Mouse (Mus musculus): ENCODE measurements around the gene Olfr1280. TPM values are rescaled to one million over a fixed set of nuclear protein-coding genes. Genes with fewer than 3 reads are reported as not detected.
"Not testable (repeated sequence)": the region's sequence is repeated elsewhere in the genome, so short reads cannot be mapped to it uniquely, and the experiment has no call there.

Gene Olfr1280
- not detected in 2 replicates for polyA plus RNA-seq (2014; fragmentation: Nextera tagmentation; extraction: Ambion mirVana)

DNA sequence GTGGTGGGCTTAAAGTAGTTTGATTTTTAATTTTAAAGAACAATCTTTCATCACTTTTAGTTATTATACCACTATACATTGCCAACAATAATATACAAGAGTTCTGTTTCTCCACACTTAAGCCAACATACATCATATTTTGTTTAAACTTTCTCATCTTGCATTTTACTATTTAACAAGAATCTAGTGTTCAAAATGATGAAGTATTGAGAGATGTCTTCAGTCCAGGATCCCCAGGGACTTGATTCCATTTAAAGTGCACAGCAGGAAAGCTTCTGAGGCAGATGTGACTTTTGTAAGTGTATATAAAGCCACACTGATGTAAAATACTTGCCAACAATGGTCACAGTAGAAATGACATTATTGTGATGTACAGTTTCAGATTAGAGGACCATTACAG lies at the start of gene Olfr1280:
Gene Olfr1280 (plus strand): TSS at position 301 of the 400 bp plus-strand sequence.
- no peaks in the 10 kb centered on the region for H3K9me3 ChIP-seq (ENCODE audit: control insufficient read depth, low read length)
- DNase-seq (ENCODE audit: low spot score) = no peak

DNA sequence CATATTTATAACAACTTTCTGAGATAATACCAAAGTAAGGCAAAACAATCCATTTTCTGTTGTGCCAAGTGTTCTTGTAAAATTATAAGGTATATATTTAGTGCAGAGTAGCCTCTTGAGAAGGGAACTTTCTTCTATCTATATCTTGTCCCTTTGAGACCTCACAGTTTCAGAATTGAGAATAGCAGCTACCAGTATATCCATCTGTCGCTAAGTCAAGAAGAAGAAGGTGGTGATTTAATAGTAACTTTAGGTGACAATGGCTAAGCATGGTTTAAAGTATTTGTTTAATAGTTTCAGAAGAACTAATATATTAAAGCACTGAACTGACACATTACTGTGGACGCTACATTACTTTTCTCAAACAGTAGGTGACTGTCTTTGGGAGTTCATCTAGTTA lies 39.8 kb upstream of the Olfr1280 start, which contains the start of gene Olfr1277:
Gene Olfr1277 (minus strand): TSS at position 101 of the 400 bp plus-strand sequence.
- H3K27ac ChIP-seq (ENCODE audit: low read depth) = no peak within 1 kb of the TSS
- WGBS = 82% methylated on average over 2 of the region's 2 CpGs
- H3K27me3 ChIP-seq (replicated peaks; ENCODE audit: control insufficient read depth, insufficient read depth, low read length) = no peaks in the 10 kb centered on the region
- no peak within 1 kb of the TSS for H3K4me2 ChIP-seq (ENCODE audit: low read length)
- H3K4me1 ChIP-seq (replicated peaks; ENCODE audit: control insufficient read depth, insufficient read depth, low read length) = no peaks in the 10 kb centered on the region
- no peak within 1 kb of the TSS for H3K9ac ChIP-seq (ENCODE audit: low read length)
- H3K4me3 ChIP-seq (ENCODE audit: low read depth, low read length) = no peak within 1 kb of the TSS
- H3K9me3 ChIP-seq (ENCODE audit: control insufficient read depth, low read length) = no peaks in the 10 kb centered on the region
- ATAC-seq (replicated peaks; ENCODE audit: low FRiP score, low TSS enrichment, low read depth) = no peak
- no peaks in the 10 kb centered on the region for H3K36me3 ChIP-seq (ENCODE audit: control insufficient read depth, insufficient read depth, low read length)
- no peak for DNase-seq (ENCODE audit: low spot score)

More for the DNA sequence above, at the start of gene Olfr1280:
- H3K9ac ChIP-seq (ENCODE audit: low read length) = no peak within 1 kb of the TSS
- H3K4me3 ChIP-seq (ENCODE audit: low read depth, low read length) = no peak within 1 kb of the TSS
- no peak within 1 kb of the TSS for H3K4me2 ChIP-seq (ENCODE audit: low read length)
- no peak for ATAC-seq (replicated peaks; ENCODE audit: low FRiP score, low TSS enrichment, low read depth)
- H3K27me3 ChIP-seq (replicated peaks; ENCODE audit: control insufficient read depth, insufficient read depth, low read length) = no peaks in the 10 kb centered on the region
- H3K36me3 ChIP-seq (ENCODE audit: control insufficient read depth, insufficient read depth, low read length) = no peaks in the 10 kb centered on the region
- H3K27ac ChIP-seq (ENCODE audit: low read depth) = no peak within 1 kb of the TSS
- no peaks in the 10 kb centered on the region for H3K4me1 ChIP-seq (replicated peaks; ENCODE audit: control insufficient read depth, insufficient read depth, low read length)

DNA sequence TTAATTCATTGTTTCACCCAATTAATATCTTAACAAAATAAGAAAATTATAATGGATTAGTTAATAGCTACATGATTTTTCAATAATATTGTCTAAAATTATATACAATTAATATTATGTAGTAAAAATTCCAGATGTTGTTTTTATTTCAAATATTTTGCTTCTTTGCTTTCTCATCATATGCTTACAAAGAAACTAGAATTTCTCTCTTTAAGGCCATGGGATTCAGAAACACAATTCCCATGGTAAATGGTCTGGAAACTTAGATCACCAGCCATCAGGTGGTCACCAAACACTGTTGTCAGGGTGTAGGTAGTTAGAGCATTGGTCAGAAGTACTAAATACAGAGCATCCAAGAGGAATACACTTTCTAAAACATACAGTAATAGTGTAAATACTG lies 24.0 kb upstream of the Olfr1280 start, which contains the start of gene Olfr1278:
Gene Olfr1278 (plus strand): TSS at position 301 of the 400 bp plus-strand sequence.
- Histone ChIP-seq H3K27ac (ENCODE audit: low read depth) (no peak within 1 kb of the TSS), H3K4me3 (ENCODE audit: low read depth, low read length) (no peak within 1 kb of the TSS), H3K4me2 (ENCODE audit: low read length) (no peak within 1 kb of the TSS), H3K36me3 (ENCODE audit: control insufficient read depth, insufficient read depth, low read length) (no peaks in the 10 kb centered on the region), H3K4me1 (replicated peaks; ENCODE audit: control insufficient read depth, insufficient read depth, low read length) (no peaks in the 10 kb centered on the region), H3K9ac (ENCODE audit: low read length) (no peak within 1 kb of the TSS), H3K27me3 (replicated peaks; ENCODE audit: control insufficient read depth, insufficient read depth, low read length) (no peaks in the 10 kb centered on the region), H3K9me3 (ENCODE audit: control insufficient read depth, low read length) (no peaks in the 10 kb centered on the region)
- ATAC-seq (replicated peaks; ENCODE audit: low FRiP score, low TSS enrichment, low read depth) (no peak), DNase-seq (ENCODE audit: low spot score) (no peak)

DNA sequence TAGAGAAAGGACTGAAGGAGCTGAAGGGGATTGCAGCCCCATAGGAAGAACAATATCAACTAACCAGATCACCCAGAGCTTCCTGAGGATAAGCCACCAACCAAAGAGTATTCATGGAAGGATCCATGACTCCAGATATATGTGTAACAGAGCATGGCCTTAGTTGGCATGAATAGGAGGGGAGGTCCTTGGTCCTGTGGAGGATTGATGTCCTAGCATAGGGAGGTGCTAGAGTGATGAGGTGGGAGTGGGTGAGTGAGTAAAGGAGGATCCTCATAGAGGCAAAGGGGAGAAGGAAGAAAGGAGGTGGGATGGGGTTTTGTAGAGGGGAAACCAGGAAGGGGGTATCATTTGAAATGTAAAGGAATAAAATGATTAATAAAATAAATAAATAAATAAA lies 15.3 kb upstream of the Olfr1280 start:
- H3K27ac ChIP-seq (ENCODE audit: low read depth) = no peak overlapping the region
- no peaks in the 10 kb centered on the region for H3K36me3 ChIP-seq (ENCODE audit: control insufficient read depth, insufficient read depth, low read length)
- DNase-seq (ENCODE audit: low spot score) (no peak), ATAC-seq (replicated peaks; ENCODE audit: low FRiP score, low TSS enrichment, low read depth) (no peak)
- H3K4me2 ChIP-seq (ENCODE audit: low read length) = no peak overlapping the region
- H3K9me3 ChIP-seq (ENCODE audit: control insufficient read depth, low read length) = no peaks in the 10 kb centered on the region
- H3K4me1 ChIP-seq (replicated peaks; ENCODE audit: control insufficient read depth, insufficient read depth, low read length) = no peaks in the 10 kb centered on the region
- no peaks in the 10 kb centered on the region for H3K27me3 ChIP-seq (replicated peaks; ENCODE audit: control insufficient read depth, insufficient read depth, low read length)
- H3K4me3 ChIP-seq (ENCODE audit: low read depth, low read length) = no peak overlapping the region
- no peak overlapping the region for H3K9ac ChIP-seq (ENCODE audit: low read length)

DNA sequence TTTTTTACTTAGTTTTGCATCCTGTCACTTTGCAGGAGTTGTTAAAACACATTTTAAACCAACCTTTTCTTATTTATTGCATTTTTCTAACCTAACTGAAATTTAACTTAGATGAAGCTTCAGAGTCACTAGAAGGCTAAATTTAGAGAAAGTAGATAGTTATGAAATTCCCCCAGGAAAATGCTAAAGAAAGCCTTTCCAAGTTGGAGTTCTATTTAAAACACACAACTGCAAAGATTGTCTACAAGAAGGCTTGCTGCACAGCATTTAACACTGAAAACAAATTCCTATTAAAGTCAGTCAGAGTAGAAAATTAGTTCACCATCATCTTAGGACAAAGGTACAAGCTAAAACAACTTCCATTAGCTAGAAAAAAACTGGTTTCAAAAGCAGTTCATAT lies 13.4 kb upstream of the Olfr1280 start, which contains the start of gene Olfr1279:
Gene Olfr1279 (plus strand): TSS at position 262 of the 400 bp plus-strand sequence.
- no peak for ATAC-seq (replicated peaks; ENCODE audit: low FRiP score, low TSS enrichment, low read depth)

DNA sequence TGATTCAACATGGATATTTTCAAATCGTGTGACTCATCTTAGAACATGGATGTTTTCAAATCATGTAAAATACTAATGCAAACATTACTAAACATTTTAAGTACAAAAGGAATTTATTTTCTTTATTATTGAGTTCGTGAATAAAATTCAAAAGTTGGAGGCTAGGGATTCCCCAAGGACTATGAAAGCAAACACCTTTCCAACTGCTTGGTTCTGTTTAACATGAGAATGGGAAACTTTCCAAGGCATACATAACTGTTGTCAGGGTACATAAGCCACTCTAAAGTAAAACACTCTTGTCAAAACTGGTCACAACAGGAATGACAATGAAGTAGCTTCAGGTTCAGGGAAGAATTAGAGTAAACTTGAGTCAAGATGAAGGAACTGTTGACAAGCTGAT lies 12.4 kb downstream of the Olfr1280 start, which contains the start of gene Olfr1281:
Gene Olfr1281 (plus strand): TSS at position 301 of the 400 bp plus-strand sequence.
- Histone ChIP-seq H3K4me1 (replicated peaks; ENCODE audit: control insufficient read depth, insufficient read depth, low read length) (no peaks in the 10 kb centered on the region), H3K27ac (ENCODE audit: low read depth) (no peak within 1 kb of the TSS), H3K9ac (ENCODE audit: low read length) (no peak within 1 kb of the TSS), H3K4me2 (ENCODE audit: low read length) (no peak within 1 kb of the TSS), H3K9me3 (ENCODE audit: control insufficient read depth, low read length) (no peaks in the 10 kb centered on the region), H3K4me3 (ENCODE audit: low read depth, low read length) (no peak within 1 kb of the TSS), H3K27me3 (replicated peaks; ENCODE audit: control insufficient read depth, insufficient read depth, low read length) (no peaks in the 10 kb centered on the region), H3K36me3 (ENCODE audit: control insufficient read depth, insufficient read depth, low read length) (no peaks in the 10 kb centered on the region)
- WGBS = 77% methylated on average over 2 of the region's 2 CpGs
- ATAC-seq (replicated peaks; ENCODE audit: low FRiP score, low TSS enrichment, low read depth) = no peak
- DNase-seq (ENCODE audit: low spot score) = no peak

More for the DNA sequence above, 13.4 kb upstream of the Olfr1280 start, which contains the start of gene Olfr1279:
- Histone ChIP-seq H3K27me3 (replicated peaks; ENCODE audit: control insufficient read depth, insufficient read depth, low read length) (no peaks in the 10 kb centered on the region), H3K27ac (ENCODE audit: low read depth) (no peak within 1 kb of the TSS), H3K4me2 (ENCODE audit: low read length) (no peak within 1 kb of the TSS), H3K4me3 (ENCODE audit: low read depth, low read length) (no peak within 1 kb of the TSS), H3K36me3 (ENCODE audit: control insufficient read depth, insufficient read depth, low read length) (no peaks in the 10 kb centered on the region), H3K9ac (ENCODE audit: low read length) (no peak within 1 kb of the TSS), H3K9me3 (ENCODE audit: control insufficient read depth, low read length) (no peaks in the 10 kb centered on the region), H3K4me1 (replicated peaks; ENCODE audit: control insufficient read depth, insufficient read depth, low read length) (no peaks in the 10 kb centered on the region)
- DNase-seq (ENCODE audit: low spot score) = no peak

DNA sequence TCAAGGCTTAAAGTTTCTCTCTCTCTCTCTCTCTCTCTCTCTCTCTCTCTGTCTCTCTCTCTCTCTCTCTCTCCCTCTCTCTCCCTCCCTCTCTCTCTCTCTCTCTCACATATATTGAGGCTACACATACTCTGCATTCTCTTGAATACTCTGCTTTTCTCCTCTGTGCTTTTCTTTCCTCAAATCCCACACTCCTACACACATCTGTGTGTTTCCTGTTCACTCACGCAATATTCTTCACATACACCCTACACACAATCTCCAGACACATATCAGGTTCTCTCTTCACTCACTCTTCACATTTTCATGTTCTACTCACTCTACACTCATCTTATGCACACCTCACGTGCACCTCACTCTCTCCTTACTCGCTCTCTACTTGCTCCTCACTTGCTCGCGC lies 19.9 kb downstream of the Olfr1280 start:
- WGBS = 92% methylated on average over 5 of the region's 5 CpGs
- H3K4me3 ChIP-seq (ENCODE audit: low read depth, low read length); H3K4me1 ChIP-seq (replicated peaks; ENCODE audit: control insufficient read depth, insufficient read depth, low read length); ATAC-seq (replicated peaks; ENCODE audit: low FRiP score, low TSS enrichment, low read depth); H3K27me3 ChIP-seq (replicated peaks; ENCODE audit: control insufficient read depth, insufficient read depth, low read length); H3K36me3 ChIP-seq (ENCODE audit: control insufficient read depth, insufficient read depth, low read length); DNase-seq (ENCODE audit: low spot score); H3K9me3 ChIP-seq (ENCODE audit: control insufficient read depth, low read length); H3K4me2 ChIP-seq (ENCODE audit: low read length); H3K27ac ChIP-seq (ENCODE audit: low read depth); H3K9ac ChIP-seq (ENCODE audit: low read length): not testable (repeated sequence)

DNA sequence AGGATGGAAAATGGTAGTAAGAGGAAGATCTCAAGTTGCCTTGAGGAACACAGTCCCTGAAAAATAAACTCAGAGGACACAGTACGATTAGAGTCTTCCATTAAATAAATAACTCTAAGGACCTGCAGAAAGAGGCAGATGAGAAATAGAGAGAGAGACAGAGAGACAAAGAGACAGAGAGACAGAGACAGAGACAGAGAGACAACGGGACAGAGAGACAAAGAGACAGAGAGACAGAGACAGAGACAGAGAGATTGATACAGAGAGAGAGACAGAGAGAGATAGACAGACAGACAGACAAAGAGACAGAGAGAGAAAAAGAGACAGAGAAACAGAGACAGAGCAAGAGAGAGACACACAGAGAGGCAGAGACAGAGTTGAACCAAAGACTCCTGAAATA lies 22.2 kb downstream of the Olfr1280 start, which contains the start of gene Olfr1282:
Gene Olfr1282 (minus strand): TSS at position 101 of the 400 bp plus-strand sequence.
- H3K4me2 ChIP-seq (ENCODE audit: low read length) = no peak within 1 kb of the TSS
- 69% methylated on average over 2 of the region's 2 CpGs for WGBS

DNA sequence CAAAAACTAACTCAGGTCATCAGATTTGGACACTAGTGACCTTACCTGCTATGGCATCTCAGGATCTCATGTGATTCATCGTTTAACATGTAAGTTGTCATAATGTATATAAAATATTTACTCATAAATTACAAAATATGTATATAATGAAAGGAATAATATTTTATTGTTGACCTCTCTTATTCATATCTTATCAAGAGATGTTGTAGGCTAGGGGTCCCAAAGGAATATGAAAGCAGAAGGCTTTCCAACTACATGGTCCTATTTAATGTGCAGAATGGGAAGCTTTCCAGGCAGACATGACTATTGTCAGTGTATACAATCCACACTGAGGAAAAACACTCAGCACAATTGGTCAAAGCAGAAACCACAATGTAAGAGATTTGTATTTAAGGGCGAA lies 52.7 kb downstream of the Olfr1280 start, which contains the start of gene Olfr1283:
Gene Olfr1283 (plus strand): TSS at position 301 of the 400 bp plus-strand sequence.
- no peaks in the 10 kb centered on the region for H3K27me3 ChIP-seq (replicated peaks; ENCODE audit: control insufficient read depth, insufficient read depth, low read length)
- no peak for DNase-seq (ENCODE audit: low spot score)
- no peaks in the 10 kb centered on the region for H3K9me3 ChIP-seq (ENCODE audit: control insufficient read depth, low read length)
- no peak within 1 kb of the TSS for H3K9ac ChIP-seq (ENCODE audit: low read length)
- H3K27ac ChIP-seq (ENCODE audit: low read depth) = no peak within 1 kb of the TSS
- no peaks in the 10 kb centered on the region for H3K36me3 ChIP-seq (ENCODE audit: control insufficient read depth, insufficient read depth, low read length)
- ATAC-seq (replicated peaks; ENCODE audit: low FRiP score, low TSS enrichment, low read depth) = no peak
- no peak within 1 kb of the TSS for H3K4me2 ChIP-seq (ENCODE audit: low read length)
- no peak within 1 kb of the TSS for H3K4me3 ChIP-seq (ENCODE audit: low read depth, low read length)
- WGBS = 85% methylated on average over 2 of the region's 2 CpGs
- H3K4me1 ChIP-seq (replicated peaks; ENCODE audit: control insufficient read depth, insufficient read depth, low read length) = no peaks in the 10 kb centered on the region

More for the DNA sequence above, 22.2 kb downstream of the Olfr1280 start, which contains the start of gene Olfr1282:
- H3K36me3 ChIP-seq (ENCODE audit: control insufficient read depth, insufficient read depth, low read length) = no peaks in the 10 kb centered on the region
- H3K9me3 ChIP-seq (ENCODE audit: control insufficient read depth, low read length) = no peaks in the 10 kb centered on the region
- no peak for ATAC-seq (replicated peaks; ENCODE audit: low FRiP score, low TSS enrichment, low read depth)
- H3K27me3 ChIP-seq (replicated peaks; ENCODE audit: control insufficient read depth, insufficient read depth, low read length) = no peaks in the 10 kb centered on the region
- no peaks in the 10 kb centered on the region for H3K4me1 ChIP-seq (replicated peaks; ENCODE audit: control insufficient read depth, insufficient read depth, low read length)
- no peak within 1 kb of the TSS for H3K4me3 ChIP-seq (ENCODE audit: low read depth, low read length)
- no peak within 1 kb of the TSS for H3K9ac ChIP-seq (ENCODE audit: low read length)
- H3K27ac ChIP-seq (ENCODE audit: low read depth) = no peak within 1 kb of the TSS
- no peak for DNase-seq (ENCODE audit: low spot score)

All from intestine, embryonic 14.5 days (tissue).